Mouse (Mus musculus) fibroblast of lung, adult 2 months (primary cell): ENCODE results near the gene D1Ertd622e.
A peak's percentile ranks its signal among the peaks of the same experiment; 100 is the strongest.

Experiments used
- DNase-seq: peaks from one replicate; pipeline ENCODE4 v3.0.0-alpha.2; 2011; ENCODE audit warnings: low read depth

The D1Ertd622e gene

DNA sequence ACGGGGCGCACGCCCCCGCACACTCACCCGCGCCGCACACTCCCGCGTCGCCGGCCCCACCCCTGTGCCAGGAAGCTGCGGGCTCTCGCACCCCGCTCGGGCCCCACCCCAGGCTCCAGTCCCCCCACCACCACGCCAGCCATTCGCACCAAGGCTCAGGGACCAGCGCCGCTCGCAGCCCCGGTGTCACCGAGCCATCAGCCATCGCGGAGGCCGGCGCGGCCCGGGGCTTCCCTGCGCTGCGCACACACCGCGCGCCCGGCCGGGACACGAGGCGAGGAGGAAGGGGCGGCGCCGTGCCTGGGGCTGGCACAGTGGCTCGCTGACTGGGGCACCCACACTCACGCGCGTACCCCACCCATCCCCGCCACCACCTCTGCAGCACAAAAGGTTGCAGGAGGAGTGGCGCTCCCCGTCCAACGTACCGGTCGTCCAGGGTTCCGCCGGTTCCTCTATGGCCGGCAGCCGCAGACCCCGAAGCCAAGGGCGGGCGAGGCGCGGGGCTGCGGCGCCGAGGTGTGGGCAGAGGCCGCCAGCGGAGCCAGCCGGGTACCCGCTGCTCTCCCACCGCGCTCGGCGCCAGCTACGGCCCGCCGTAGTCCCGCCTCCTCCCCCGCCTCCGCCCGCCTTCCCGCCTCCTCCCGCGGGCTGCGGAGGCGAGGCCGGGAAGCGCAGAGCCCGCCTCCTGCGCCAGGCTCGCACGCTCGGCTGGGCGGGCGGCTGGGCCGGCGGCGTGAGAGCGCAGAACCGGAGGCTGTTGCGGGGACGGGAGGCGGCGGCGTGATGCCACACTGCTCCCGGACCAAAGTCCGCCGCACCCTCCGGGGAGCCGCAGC lies at the start of gene D1Ertd622e:
Gene D1Ertd622e (minus strand): TSS at position 669 of the 836 bp plus-strand sequence.
- DNase-seq: no peak

- DNase-seq: no peak
These were observed 48.6 kb upstream of the D1Ertd622e start for GRCm38 (mm10) chr1:97710520-97710919.

GRCm38 (mm10) chr1:97705389-97705788 lies 43.5 kb upstream of the D1Ertd622e start:
- no peak for DNase-seq

GRCm38 (mm10) chr1:97704646-97705045 lies 42.8 kb upstream of the D1Ertd622e start:
- DNase-seq: no peak

DNA sequence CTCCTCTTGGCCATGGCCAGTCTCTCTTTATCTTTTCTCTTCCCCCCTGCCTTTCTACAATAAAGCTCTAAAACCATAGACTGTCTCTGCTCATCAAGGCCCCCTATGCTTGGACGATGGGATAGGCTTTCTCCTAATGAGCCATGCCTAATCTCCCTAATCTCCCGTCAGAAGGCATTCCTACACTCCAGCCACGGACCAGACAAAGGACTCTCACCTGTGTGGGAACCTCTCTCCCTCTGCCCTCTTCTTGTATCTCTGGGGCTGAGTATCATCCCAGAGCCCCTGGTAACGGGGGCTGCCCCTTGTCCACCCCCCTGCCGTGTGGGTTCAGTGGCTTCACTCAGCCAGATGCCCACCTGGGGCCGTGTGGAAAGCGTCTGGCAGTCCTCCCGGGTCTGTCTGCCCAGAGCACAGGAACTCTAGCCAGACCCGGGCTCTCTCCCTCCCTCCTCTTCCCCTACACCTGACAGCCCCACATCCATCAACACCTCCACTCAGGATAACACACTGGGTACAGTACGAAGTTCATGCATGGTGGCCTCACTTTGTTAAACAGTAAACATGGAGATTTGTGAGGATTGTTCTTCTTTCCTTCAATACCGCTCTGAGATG lies 37.2 kb upstream of the D1Ertd622e start:
- no peak for DNase-seq

- DNase-seq: no peak
These were observed 35.4 kb upstream of the D1Ertd622e start for GRCm38 (mm10) chr1:97697273-97697672.

GRCm38 (mm10) chr1:97693825-97694224 lies 32.0 kb upstream of the D1Ertd622e start:
- no peak for DNase-seq

GRCm38 (mm10) chr1:97688756-97689155 lies 26.9 kb upstream of the D1Ertd622e start:
- peak; percentile 5 for DNase-seq

GRCm38 (mm10) chr1:97676526-97677177 lies 14.8 kb upstream of the D1Ertd622e start:
- DNase-seq: no peak

- no peak for DNase-seq
These were observed 14.2 kb upstream of the D1Ertd622e start for GRCm38 (mm10) chr1:97676115-97676514.

DNA sequence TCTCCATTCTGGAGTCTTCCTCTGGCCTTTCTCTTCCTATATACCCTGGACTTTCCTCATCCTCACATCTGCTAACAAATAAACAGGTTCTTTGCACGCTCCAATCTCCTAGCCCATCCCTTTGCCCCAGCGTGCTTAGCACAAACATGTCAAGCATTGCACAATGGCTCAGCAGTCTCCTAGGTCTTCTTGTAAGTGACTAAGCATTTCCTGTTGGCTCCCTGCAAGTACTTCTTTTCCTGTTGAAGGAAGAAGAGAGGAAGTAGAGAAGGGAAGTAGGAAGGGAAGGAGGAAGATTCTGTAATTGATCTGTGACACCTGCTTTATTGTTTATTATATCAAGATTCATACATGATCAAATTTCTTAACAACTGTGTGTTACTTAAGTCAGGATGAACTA lies 11.0 kb upstream of the D1Ertd622e start:
- no peak for DNase-seq

DNA sequence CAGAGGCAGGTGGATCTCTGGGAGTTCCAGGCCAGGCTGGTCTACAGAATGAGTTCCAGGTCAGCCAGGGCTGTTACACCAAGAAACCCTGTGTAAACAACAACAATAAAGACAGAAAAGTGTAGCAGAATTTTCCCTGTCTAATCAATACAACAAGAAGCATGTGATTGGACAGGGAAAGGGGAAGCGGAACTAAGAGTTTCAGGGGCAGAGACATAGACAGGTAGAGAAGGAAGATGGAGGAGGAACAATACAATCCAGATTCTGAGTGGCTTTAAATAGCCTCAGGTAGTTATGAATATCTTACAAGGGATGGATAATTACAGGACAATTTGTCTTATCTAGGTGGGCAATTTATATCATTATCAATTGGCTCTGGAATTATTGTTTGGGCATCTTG lies 5.4 kb upstream of the D1Ertd622e start:
- no peak for DNase-seq

DNA sequence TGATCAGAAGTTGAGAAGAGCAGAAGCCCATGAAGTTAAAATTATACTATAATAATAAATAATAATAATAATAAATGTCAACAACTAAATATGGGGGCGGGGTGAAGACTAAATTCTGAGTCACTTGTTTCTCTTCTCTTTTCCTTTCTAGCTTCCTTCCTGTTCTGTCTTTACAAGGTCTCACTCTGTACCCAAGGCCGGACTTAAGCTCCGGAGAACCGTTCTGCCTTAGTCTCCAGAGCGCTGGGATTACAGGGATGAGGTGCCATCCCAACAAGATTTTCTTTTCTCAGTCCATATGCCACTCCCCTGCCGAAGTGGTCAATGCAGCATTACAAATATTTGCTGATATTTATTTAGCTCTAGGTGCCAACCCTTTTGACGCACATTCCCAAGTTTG lies 450 bp upstream of the D1Ertd622e start:
- no peak for DNase-seq

GRCm38 (mm10) chr1:97660687-97661405 lies 1.0 kb downstream of the D1Ertd622e start:
- DNase-seq: no peak

GRCm38 (mm10) chr1:97659405-97659804 lies 2.5 kb downstream of the D1Ertd622e start:
- DNase-seq: no peak

- no peak for DNase-seq
These were observed 4.1 kb downstream of the D1Ertd622e start for GRCm38 (mm10) chr1:97657786-97658185.

DNA sequence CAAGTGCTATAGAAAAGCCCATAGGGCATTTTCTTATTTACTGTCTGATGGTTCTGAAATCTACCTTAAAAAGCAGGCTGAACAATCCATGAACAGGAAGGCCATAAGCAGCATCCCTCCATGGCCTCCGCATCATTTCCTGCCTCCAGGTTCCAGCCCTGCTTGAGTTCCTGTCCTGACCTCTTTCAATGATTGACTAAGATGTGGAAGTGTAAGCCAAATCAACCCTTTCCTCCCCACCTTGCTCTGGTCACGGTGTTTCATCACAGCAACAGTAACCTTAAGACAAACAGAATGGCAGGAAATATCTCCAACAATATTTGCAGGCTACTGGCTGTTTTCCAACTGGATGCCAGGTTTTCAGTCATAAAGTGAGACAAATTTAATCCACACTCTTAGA lies 4.7 kb downstream of the D1Ertd622e start:
- no peak for DNase-seq

DNA sequence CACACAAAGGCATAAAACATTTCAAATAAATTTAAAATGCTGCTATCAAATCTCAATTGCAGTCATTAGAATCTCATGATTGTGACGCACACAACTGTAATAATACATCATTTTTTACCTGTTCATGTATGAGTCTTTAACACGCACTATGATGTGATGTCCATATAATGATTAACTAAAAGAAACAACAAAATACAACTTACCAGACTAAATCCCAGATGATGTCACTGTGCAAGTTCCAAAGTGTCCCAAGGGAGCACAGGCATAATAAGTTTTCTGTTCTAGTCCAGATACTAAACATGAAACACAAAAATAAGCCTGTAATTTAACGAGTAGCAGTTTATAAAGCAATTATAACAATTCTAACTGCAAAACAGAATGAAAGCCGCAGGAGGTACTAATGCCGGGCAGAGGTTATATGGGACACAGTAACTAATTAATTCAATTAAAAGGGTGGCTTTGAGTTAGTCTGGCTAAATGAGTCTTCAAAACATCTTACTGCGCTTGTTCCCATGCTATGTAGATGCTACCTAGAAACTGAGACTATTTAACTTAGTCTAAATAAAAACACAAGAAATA lies 7.4 kb downstream of the D1Ertd622e start:
- DNase-seq: no peak

- DNase-seq: no peak
These were observed 11.2 kb downstream of the D1Ertd622e start for GRCm38 (mm10) chr1:97650553-97651123.

- DNase-seq: no peak
These were observed 11.8 kb downstream of the D1Ertd622e start for GRCm38 (mm10) chr1:97650072-97650471.

- DNase-seq: no peak
These were observed 14.8 kb downstream of the D1Ertd622e start for GRCm38 (mm10) chr1:97647037-97647436.

GRCm38 (mm10) chr1:97634104-97634503 lies 27.8 kb downstream of the D1Ertd622e start:
- no peak for DNase-seq
